Mouse (Mus musculus) heart, adult 2 months (tissue): ENCODE results near the gene Cfap43.

Experiments
- CTCF ChIP-seq: fragments of 200-600 bp; IDR thresholded peaks from 2 replicates; pipeline ENCODE4 v1.8.1; 2022; ENCODE audit warnings: antibody characterized with exemption, mild to moderate bottlenecking, moderate library complexity
- EP300 ChIP-seq: fragments of 200-500 bp; IDR thresholded peaks from 2 replicates; pipeline ENCODE4 v1.6.1; 2011; ENCODE audit warnings: low read depth, low read length, control low read depth; ENCODE audit not compliant: insufficient read depth

DNA sequence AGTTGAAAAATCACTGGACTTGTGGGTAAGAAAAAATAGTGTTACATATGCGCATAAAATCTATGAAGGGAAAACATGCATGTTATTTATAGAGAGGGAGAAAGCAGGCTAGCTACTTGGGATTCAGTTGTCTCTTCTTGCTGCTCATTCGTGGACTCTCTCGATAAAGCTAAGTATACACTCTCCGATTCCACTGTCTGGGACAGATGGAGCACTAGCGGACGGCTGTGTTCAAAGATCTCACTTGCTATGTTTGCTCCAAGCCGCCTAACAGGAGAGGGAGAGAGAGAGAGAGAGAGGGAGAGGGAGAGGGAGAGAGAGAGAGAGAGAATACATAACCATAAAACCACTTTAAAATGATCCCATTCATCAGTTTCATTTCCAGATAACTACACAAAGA, 138.9 kb downstream of the Cfap43 start:
- TF ChIP-seq EP300 (no peak), CTCF (no peak)
